Mouse (Mus musculus) megakaryocyte, embryonic 14.5 days (primary cell): ENCODE data around the gene L3mbtl4.

Experiments
- FLI1 ChIP-seq: IDR thresholded peaks from 2 replicates; pipeline ENCODE4 v1.6.1; 2012; ENCODE audit warnings: low read length, inconsistent platforms, mixed read lengths
- GATA1 ChIP-seq: IDR thresholded peaks from 3 replicates; pipeline ENCODE4 v1.6.1; 2012; ENCODE audit warnings: mixed read lengths, low read length, inconsistent platforms, borderline replicate concordance

- TF ChIP-seq GATA1 (no peak), FLI1 (no peak)
These were observed 149.3 kb downstream of the L3mbtl4 start for GRCm38 (mm10) chr17:68422663-68423498.
